Mouse (Mus musculus) limb, embryonic 12.5 days (tissue): ENCODE results near the gene Tmem62. TPM values are rescaled to one million over a fixed set of nuclear protein-coding genes. Genes with fewer than 3 reads are reported as not detected.
"Not testable (repeated sequence)": the region's sequence is repeated elsewhere in the genome, so short reads cannot be mapped to it uniquely, and the experiment has no call there.

Experiments used
- ATAC-seq: fragments of 200-750 bp; cut with Nextera tagmentation; 2 replicates; pipeline ENCODE4 v1.8.0; 2017; ENCODE audit warnings: low read depth, moderate TSS enrichment; ENCODE audit not compliant: insufficient number of reproducible peaks, insufficient read depth, low FRiP score, low TSS enrichment
- H3K27ac ChIP-seq: fragments of 300-500 bp; sonication (generic); 2 replicates; pipeline ENCODE4 v1.5.1; 2016; ENCODE audit warnings: mild to moderate bottlenecking, moderate library complexity
- H3K27me3 ChIP-seq: fragments of 300-500 bp; sonication (generic); 2 replicates; pipeline ENCODE4 v1.6.1; 2016; ENCODE audit warnings: mild to moderate bottlenecking, moderate library complexity
- H3K36me3 ChIP-seq: fragments of 300-500 bp; sonication (generic); 2 replicates; pipeline ENCODE4 v1.6.1; 2016; ENCODE audit warnings: mild to moderate bottlenecking, moderate library complexity
- H3K4me1 ChIP-seq: fragments of 300-500 bp; sonication (generic); replicated peaks from 2 replicates; pipeline ENCODE4 v1.6.1; 2016
- H3K4me2 ChIP-seq: fragments of 300-500 bp; sonication (generic); 2 replicates; pipeline ENCODE4 v1.6.1; 2016; ENCODE audit warnings: mild to moderate bottlenecking, moderate library complexity
- H3K4me3 ChIP-seq: fragments of 300-500 bp; sonication (generic); replicated peaks from 2 replicates; pipeline ENCODE4 v1.5.1; 2016; ENCODE audit warnings: mild to moderate bottlenecking
- H3K9ac ChIP-seq: fragments of 300-500 bp; sonication (generic); replicated peaks from 2 replicates; pipeline ENCODE4 v1.6.1; 2016; ENCODE audit warnings: mild to moderate bottlenecking, moderate library complexity
- H3K9me3 ChIP-seq: fragments of 300-500 bp; sonication (generic); 2 replicates; pipeline ENCODE4 v1.6.1; 2016; ENCODE audit warnings: mild to moderate bottlenecking, moderate library complexity
- WGBS: fragments of 180-500 bp; shearing (Covaris S2); methylation state at CpG from one replicate; pipeline ENCODE4 v1.1.7; 2016; 5-methylcytosine and 5-hydroxymethylcytosine counted together
- polyA plus RNA-seq: library from polyadenylated mRNA; unstranded; fragments of >200 nt; fragmentation: Nextera tagmentation; extraction: Ambion mirVana; gene quantifications from 2 replicates; pipeline ENCODE4 v1.2.1, GENCODE M21; 2016

Gene Tmem62
- polyA plus RNA-seq, 1 experiment from 2014 or later, result 1.9 TPM

- no peak overlapping the region for H3K4me3 ChIP-seq
- peaks cover 16% of the 10 kb centered on the region; the same call in 1 of the 2 replicates for H3K27me3 ChIP-seq
- no peak for ATAC-seq
- WGBS, result 89% methylated on average over 4 of the region's 4 CpGs
- no peak overlapping the region for H3K4me2 ChIP-seq
- H3K4me1 ChIP-seq, result peaks cover 13% of the 10 kb centered on the region
- H3K27ac ChIP-seq, result no peak overlapping the region
- H3K9ac ChIP-seq, result no peak overlapping the region
- H3K9me3 ChIP-seq, result no peaks in the 10 kb centered on the region
- H3K36me3 ChIP-seq, result no peaks in the 10 kb centered on the region
Observed at GRCm38 (mm10) chr2:120971766-120972165, 5.1 kb upstream of the Tmem62 start.

- H3K9me3 ChIP-seq, H3K9ac ChIP-seq, H3K27ac ChIP-seq, H3K4me3 ChIP-seq, H3K36me3 ChIP-seq, ATAC-seq, H3K4me2 ChIP-seq: not testable (repeated sequence)
- WGBS, result 98% methylated on average over 8 of the region's 8 CpGs
- peaks cover 19% of the 10 kb centered on the region; the same call in 1 of the 2 replicates for H3K27me3 ChIP-seq
- peaks cover 13% of the 10 kb centered on the region for H3K4me1 ChIP-seq
Observed at GRCm38 (mm10) chr2:120972257-120972656, 4.6 kb upstream of the Tmem62 start.

GRCm38 (mm10) chr2:120972964-120973363 is 3.9 kb upstream of the Tmem62 start:
- H3K4me2 ChIP-seq, result peak overlapping the region; percentile 23; the same call in 1 of the 2 replicates
- H3K4me1 ChIP-seq, result peaks cover 13% of the 10 kb centered on the region
- no peak for ATAC-seq
- H3K27ac ChIP-seq, result no peak overlapping the region
- H3K9ac ChIP-seq, result no peak overlapping the region
- no peaks in the 10 kb centered on the region for H3K9me3 ChIP-seq
- WGBS, result 18% methylated on average over 5 of the region's 5 CpGs
- peaks cover 26% of the 10 kb centered on the region for H3K27me3 ChIP-seq
- no peak overlapping the region for H3K4me3 ChIP-seq
- no peaks in the 10 kb centered on the region for H3K36me3 ChIP-seq

- Histone ChIP-seq H3K36me3 (no peaks in the 10 kb centered on the region), H3K27me3 (peaks cover 27% of the 10 kb centered on the region), H3K4me3 (no peak overlapping the region), H3K4me2 (no peak overlapping the region), H3K9me3 (no peaks in the 10 kb centered on the region), H3K27ac (no peak overlapping the region), H3K4me1 (0 out of 2 replicates have a peak, but pooled peaks cover 6% of the 10 kb centered on the region), H3K9ac (no peak overlapping the region)
- WGBS, result 48% methylated on average over 4 of the region's 4 CpGs
- ATAC-seq, result no peak
Observed at GRCm38 (mm10) chr2:120976308-120976707, 509 bp upstream of the Tmem62 start.

GRCm38 (mm10) chr2:120977926-120978692 is 1.3 kb downstream of the Tmem62 start:
- H3K27ac ChIP-seq, result no peak overlapping the region
- no peaks in the 10 kb centered on the region for H3K36me3 ChIP-seq
- H3K27me3 ChIP-seq, result peaks cover 24% of the 10 kb centered on the region
- ATAC-seq, result no peak
- no peak overlapping the region for H3K9ac ChIP-seq
- WGBS, result 79% methylated on average over 8 of the region's 8 CpGs
- H3K4me1 ChIP-seq, result 0 out of 2 replicates have a peak, but pooled peaks cover 3% of the 10 kb centered on the region
- no peaks in the 10 kb centered on the region for H3K9me3 ChIP-seq
- peak overlapping the region; percentile 97 for H3K4me2 ChIP-seq
- H3K4me3 ChIP-seq, result peak overlapping the region; percentile 76

GRCm38 (mm10) chr2:120978693-120979037 is 1.8 kb downstream of the Tmem62 start:
- Histone ChIP-seq H3K9ac (no peak overlapping the region), H3K4me2 (no peak overlapping the region), H3K27me3 (peaks cover 19% of the 10 kb centered on the region), H3K4me1 (no peaks in the 10 kb centered on the region), H3K36me3 (no peaks in the 10 kb centered on the region), H3K27ac (no peak overlapping the region), H3K4me3 (no peak overlapping the region), H3K9me3 (no peaks in the 10 kb centered on the region)
- 65% methylated on average over 2 of the region's 2 CpGs for WGBS
- no peak for ATAC-seq

- H3K9me3 ChIP-seq, result no peaks in the 10 kb centered on the region
- no peak for ATAC-seq
- no peaks in the 10 kb centered on the region for H3K36me3 ChIP-seq
- 96% methylated on average over 1 of the region's 1 CpGs for WGBS
- no peaks in the 10 kb centered on the region for H3K4me1 ChIP-seq
- no peak overlapping the region for H3K27ac ChIP-seq
- peaks cover 19% of the 10 kb centered on the region for H3K27me3 ChIP-seq
- no peak overlapping the region for H3K9ac ChIP-seq
- H3K4me3 ChIP-seq, result no peak overlapping the region
- no peak overlapping the region for H3K4me2 ChIP-seq
Observed at GRCm38 (mm10) chr2:120979819-120980218, 3.0 kb downstream of the Tmem62 start.

- no peak overlapping the region for H3K9ac ChIP-seq
- ATAC-seq, result no peak
- peaks cover 17% of the 10 kb centered on the region for H3K27me3 ChIP-seq
- no peak overlapping the region for H3K27ac ChIP-seq
- no peak overlapping the region for H3K4me2 ChIP-seq
- H3K36me3 ChIP-seq, result no peaks in the 10 kb centered on the region
- WGBS, result 64% methylated on average over 2 of the region's 2 CpGs
- no peak overlapping the region for H3K4me3 ChIP-seq
- no peaks in the 10 kb centered on the region for H3K4me1 ChIP-seq
- H3K9me3 ChIP-seq, result no peaks in the 10 kb centered on the region
Observed at GRCm38 (mm10) chr2:120980861-120981260, 4.0 kb downstream of the Tmem62 start.

GRCm38 (mm10) chr2:120983611-120984010 is 6.8 kb downstream of the Tmem62 start:
- no peaks in the 10 kb centered on the region for H3K27me3 ChIP-seq
- H3K4me1 ChIP-seq, result no peaks in the 10 kb centered on the region
- ATAC-seq, result no peak
- H3K9ac ChIP-seq, result no peak overlapping the region
- H3K9me3 ChIP-seq, result no peaks in the 10 kb centered on the region
- WGBS, result 15% methylated on average over 2 of the region's 2 CpGs
- no peak overlapping the region for H3K27ac ChIP-seq
- H3K4me2 ChIP-seq, result no peak overlapping the region
- H3K36me3 ChIP-seq, result no peaks in the 10 kb centered on the region
- no peak overlapping the region for H3K4me3 ChIP-seq

GRCm38 (mm10) chr2:120985241-120985640 is 8.4 kb downstream of the Tmem62 start:
- no peak overlapping the region for H3K4me3 ChIP-seq
- no peaks in the 10 kb centered on the region for H3K9me3 ChIP-seq
- no peaks in the 10 kb centered on the region for H3K36me3 ChIP-seq
- H3K9ac ChIP-seq, result no peak overlapping the region
- H3K4me1 ChIP-seq, result no peaks in the 10 kb centered on the region
- ATAC-seq, result no peak
- WGBS, result 97% methylated on average over 1 of the region's 1 CpGs
- H3K27ac ChIP-seq, result no peak overlapping the region
- H3K4me2 ChIP-seq, result no peak overlapping the region
- H3K27me3 ChIP-seq, result no peaks in the 10 kb centered on the region

- Histone ChIP-seq H3K4me1 (no peaks in the 10 kb centered on the region), H3K9ac (no peak overlapping the region), H3K36me3 (no peaks in the 10 kb centered on the region), H3K27ac (no peak overlapping the region), H3K9me3 (no peaks in the 10 kb centered on the region), H3K27me3 (no peaks in the 10 kb centered on the region), H3K4me2 (no peak overlapping the region), H3K4me3 (no peak overlapping the region)
- no peak for ATAC-seq
- WGBS, result 81% methylated on average over 4 of the region's 4 CpGs
Observed at GRCm38 (mm10) chr2:120991196-120991595, 14.4 kb downstream of the Tmem62 start.

- not testable (repeated sequence) for H3K4me2 ChIP-seq, H3K9ac ChIP-seq, H3K4me1 ChIP-seq, H3K9me3 ChIP-seq, H3K27me3 ChIP-seq, H3K36me3 ChIP-seq, ATAC-seq, H3K4me3 ChIP-seq, H3K27ac ChIP-seq
- 88% methylated on average over 1 of the region's 1 CpGs for WGBS
Observed at GRCm38 (mm10) chr2:120996607-120997006, 19.8 kb downstream of the Tmem62 start.
